Mouse (Mus musculus) erythroblast, embryonic 14.5 days (primary cell): ENCODE results near the gene Clcn7.

Experiments used
- GATA1 ChIP-seq: IDR thresholded peaks from 2 replicates; pipeline ENCODE4 v1.6.1; 2012; ENCODE audit warnings: low read length, inconsistent platforms, mixed read lengths
- TAL1 ChIP-seq: IDR thresholded peaks from 3 replicates; pipeline ENCODE4 v1.6.1; 2012; ENCODE audit warnings: low read length, inconsistent platforms, mixed read lengths

- TF ChIP-seq TAL1 (no peak), GATA1 (no peak)
These were observed 48.3 kb upstream of the Clcn7 start for GRCm38 (mm10) chr17:25084835-25085385.
